Mouse (Mus musculus) testis, postnatal 14 days (tissue): ENCODE results near the gene Dohh.

Experiments
- DNase-seq: peaks from one replicate; pipeline ENCODE4 v3.0.0; 2021; ENCODE audit warnings: low spot score

Dohh gene

DNA sequence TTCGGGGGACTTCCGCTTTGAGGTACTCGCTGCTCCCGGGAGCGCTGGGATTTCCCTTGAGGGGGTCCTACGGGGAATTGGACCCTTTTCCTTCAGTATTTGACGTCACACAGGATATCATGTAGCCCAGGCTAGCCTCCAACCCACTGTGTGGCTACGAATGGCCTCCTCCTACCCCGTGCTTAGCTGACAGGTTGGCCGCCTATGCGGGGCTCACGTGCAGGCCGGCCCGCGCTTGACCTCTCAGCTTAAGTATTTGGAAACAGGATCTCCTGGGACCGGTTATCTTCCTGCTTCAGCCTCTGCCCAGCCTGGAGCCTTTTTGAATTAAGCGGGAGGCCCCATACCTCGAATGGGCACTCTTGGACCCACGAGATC, 366 bp downstream of the Dohh start:
- DNase-seq, result no peak

DNA sequence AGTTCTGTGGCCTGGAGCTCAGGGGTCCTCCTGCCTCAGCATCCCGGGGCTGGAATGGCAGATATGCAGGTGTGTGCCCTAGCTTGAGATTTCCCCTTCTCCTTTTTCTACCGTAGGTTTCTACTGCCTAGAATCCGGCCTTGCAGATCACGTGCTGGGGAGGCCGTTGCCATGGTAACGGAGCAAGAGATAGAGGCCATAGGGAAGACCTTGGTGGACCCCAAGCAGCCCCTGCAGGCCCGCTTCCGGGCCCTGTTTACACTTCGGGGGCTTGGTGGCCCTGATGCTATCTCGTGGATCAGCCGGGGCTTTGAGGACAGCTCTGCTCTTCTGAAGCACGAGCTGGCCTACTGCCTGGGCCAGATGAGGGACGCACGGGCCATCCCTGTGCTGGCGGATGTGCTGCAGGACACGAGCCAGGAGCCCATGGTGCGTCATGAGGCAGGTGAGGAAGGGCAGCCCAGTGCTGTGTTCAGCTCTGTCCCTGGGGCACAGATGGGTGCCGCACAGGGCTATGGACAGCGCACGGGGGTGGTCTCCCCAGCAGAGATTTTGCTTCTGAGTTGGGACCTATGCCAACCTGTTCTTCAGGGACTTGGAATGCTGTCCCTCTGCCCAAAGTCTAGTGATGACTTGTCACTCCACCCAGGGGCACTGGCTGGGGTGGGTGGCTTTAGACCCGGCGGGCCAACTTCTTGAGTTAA, 1.5 kb downstream of the Dohh start:
- DNase-seq, result no peak

GRCm38 (mm10) chr10:81387716-81388115, 3.5 kb downstream of the Dohh start:
- DNase-seq, result no peak

DNA sequence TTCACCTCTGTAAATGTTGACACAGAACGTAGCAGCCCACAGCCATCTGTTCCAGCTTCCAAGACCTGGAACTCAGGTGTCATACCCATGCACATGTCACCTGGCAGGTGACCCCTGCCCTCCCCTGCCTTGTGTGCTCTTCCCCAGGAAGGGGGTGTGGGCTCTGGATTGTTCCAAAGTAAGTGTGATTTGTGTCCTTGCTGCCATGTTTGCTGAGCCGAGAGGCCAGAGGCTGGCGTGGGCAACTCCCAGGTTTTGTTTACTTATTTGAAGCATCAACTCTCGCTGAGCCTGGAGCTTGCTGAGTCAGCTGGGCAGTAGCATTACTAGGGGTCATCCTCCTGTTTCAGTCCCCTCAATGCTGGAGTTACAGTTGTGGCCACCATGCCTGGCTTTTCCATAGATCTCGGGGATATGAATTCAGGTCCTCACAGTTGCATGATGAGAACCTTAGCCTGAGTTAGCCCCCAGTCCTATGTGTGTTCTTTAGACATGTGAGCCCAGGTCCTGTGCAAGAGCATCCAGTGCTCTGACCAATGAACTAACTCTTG, 4.4 kb downstream of the Dohh start, which contains the start of gene Gm48552:
TSS of gene Gm48552 (plus strand) at position 501 of the 551 bp plus-strand sequence.
- no peak for DNase-seq

- peak; percentile 80 for DNase-seq
Observed at GRCm38 (mm10) chr10:81389373-81389772, 5.1 kb downstream of the Dohh start.

- DNase-seq, result no peak
Observed at GRCm38 (mm10) chr10:81389801-81390677, 5.8 kb downstream of the Dohh start.

GRCm38 (mm10) chr10:81390678-81390965, 6.4 kb downstream of the Dohh start:
- no peak for DNase-seq

GRCm38 (mm10) chr10:81392270-81392669, 8.0 kb downstream of the Dohh start:
- no peak for DNase-seq

DNA sequence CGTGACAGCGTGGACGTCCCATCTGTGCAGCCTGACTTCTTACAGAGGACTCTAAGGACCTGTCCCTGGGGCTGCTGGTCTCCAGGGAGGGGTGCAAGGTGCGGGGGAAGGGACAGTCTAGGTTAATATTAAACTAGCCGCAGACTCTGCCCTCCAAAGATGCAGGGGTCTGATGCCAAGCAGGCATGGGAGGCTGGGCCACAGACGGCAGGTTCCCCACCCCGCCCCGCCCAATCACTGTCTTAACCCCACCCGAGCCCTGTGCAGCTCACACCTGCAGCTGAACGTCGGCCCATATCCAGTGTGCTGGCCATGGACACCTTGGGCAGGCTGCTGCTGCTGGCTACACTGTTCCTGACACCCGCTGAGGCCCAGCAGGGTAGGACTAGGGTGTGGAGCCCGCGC, 8.6 kb downstream of the Dohh start, which contains the start of gene Smim24:
TSS of gene Smim24 (plus strand) at position 271 of the 405 bp plus-strand sequence.
- no peak for DNase-seq

DNA sequence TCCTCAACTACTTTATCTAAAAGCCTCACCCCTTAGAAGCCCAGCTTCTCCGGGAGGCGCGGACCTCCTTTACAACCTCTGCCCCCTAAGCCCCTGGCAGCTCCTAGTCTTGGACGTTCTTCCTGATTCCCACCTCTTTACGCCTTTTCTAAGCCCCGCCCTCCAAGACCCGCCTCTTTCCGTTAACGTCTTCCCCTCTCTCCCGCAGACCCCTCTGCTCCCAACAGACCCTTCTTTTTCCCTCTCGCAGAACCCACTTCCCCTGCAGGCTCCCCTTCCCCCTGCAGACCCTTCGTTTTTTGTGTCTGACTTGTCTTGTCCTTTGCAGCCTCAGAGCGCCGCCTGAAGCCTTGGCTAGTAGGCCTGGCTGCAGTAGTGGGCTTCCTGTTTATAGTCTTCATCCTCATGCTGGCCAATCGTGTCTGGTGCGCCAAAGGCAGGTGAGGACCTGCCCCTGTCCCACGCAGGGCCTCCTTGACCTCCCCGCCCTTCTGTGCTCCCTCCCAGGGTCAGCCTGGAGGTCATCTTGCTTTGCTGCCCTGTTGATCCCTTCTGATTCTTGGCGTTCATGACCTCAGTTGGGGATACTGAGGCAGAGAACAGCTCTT, 9.3 kb downstream of the Dohh start:
- no peak for DNase-seq

GRCm38 (mm10) chr10:81395127-81395526, 10.9 kb downstream of the Dohh start:
- DNase-seq, result no peak

GRCm38 (mm10) chr10:81395865-81396264, 11.6 kb downstream of the Dohh start:
- no peak for DNase-seq

DNA sequence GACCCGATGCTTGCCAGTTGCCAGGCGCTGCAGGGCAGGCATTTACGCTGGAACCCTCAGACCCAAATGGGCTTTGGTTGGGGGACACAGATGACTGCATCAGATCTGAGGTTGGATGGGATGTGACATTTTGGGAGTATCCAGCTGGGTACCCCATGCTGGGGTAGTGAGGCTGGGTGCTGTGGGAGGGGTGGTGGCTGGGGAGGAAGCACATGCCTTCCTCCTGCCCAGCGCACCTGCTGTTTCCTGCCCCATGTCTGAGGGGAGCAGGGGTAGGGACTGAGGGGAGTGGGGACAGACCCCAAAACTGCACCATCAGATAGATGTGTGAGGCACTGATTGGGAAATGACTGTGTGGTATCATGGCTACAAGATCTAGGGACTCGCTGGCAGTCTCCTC, 12.5 kb downstream of the Dohh start:
- DNase-seq, result no peak

DNA sequence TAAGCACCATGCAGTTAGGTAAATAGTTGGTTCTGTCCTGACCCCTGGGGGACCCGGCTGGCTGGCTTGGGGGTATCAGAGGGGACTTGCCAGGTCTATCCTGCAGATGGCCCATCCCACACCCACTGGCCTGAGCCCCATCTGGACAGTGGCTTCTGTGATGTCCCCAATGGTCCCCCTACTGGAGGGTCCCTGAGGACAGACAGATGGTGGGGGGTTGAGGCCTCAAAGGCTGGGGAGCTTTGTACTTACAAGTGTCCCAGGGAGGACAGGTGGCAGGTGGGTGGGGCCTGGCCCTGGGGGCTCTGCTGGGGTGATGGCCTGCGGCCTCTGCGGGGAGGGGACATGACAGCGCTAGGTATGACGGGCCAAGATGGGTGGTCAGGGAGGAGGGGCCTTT, 15.1 kb downstream of the Dohh start:
- no peak for DNase-seq

DNA sequence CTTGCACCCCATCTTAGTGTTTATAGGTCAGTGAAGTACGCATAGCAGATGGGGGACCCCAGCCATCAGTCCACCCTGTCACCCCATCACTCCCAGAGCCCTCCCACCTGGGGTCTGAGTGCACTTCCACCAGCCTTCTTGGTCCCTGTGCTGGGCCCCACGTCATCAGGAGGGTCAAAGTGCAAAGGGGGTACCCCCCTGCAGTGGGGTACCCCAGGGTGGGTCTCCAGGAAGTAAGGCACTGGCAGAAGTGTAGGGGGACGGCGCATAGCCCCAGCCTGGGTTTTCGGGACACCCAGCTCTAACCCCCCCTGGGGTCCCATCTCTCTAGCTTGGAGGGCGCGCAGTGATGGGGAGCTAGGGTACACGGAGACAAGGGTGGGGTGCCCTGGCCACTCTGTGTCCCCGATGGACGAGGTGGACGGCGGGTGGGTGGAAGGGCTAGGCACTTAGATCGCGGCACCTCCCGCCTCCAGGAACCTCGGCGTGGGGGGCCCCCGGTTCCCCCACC, 15.6 kb downstream of the Dohh start:
- DNase-seq, result no peak

DNA sequence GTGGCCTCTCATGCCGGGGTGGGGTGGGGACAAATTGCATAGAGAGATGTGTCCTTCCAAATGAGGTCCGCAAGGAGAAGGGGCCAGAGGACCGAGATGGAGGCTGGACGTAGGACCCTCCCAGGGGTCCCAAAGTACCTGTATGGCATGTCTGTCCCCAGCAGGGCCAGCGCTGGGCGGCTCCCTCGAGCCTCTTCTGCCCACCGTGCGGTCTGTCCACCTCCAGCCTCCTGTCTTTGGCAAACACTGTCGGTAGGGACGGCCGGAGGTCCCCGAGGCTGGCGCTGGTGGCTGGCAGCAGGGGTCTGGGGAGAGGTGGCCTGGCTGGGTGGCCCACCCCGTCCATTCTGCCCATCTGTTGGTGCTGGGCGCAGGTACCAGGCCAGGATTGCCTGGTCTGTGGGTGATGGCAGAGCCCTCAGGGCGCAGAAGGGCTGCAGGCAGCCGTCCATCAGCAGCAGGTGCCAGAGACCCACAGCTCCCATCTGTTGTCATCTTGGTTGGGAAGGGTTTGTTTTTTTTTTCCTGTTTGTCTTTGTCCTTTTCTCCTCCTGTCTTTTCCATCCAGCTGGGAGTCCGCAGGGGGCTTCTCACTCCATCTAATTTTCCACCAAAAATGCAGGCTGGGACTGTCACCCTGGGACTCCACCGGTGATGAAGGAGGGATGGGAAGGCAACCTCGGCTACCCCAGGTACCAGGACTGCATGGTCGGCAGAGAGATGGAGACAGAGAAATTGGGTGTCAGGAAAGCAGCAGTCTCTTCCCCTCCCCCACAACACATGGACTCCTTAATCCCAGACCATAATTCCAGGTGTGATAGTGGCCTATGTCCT, 16.4 kb downstream of the Dohh start:
- DNase-seq, result no peak

- no peak for DNase-seq
Observed at GRCm38 (mm10) chr10:81401205-81401520, 16.9 kb downstream of the Dohh start.

DNA sequence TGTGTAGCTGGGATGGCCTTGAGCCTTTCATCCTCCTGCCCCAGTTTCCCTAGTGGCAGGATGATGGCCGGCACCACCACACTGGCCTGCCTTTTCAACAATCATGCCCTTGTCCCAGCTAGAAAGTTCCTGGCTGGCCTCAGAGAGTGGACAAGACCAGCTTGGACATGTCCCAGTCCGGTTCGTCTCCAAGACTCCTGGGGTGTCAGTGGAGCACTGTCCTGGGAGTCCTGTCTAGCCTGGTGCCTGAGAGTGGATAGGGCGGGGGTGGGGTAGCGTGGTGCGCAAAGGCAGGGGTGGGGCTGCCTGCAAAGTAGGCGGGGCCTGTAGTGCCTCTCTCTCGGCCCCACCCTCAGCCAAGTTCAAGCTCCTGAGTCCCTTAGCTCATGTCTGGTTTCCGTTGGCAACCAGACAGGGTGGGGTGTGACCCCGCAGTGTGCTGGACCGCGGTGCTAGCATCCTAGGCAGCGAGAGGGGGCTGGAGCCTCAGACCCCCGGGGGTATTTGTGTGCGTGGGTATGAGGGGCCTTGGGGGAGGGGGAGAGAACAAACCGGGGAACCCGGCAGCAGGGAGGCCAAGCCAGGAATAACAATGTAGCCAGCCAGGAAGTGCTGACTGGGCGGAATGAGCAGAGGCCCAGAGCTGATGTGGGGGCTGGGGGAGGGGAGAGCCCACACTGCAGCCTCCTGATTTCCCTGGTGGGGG, 17.4 kb downstream of the Dohh start:
- peak; percentile 88 for DNase-seq

DNA sequence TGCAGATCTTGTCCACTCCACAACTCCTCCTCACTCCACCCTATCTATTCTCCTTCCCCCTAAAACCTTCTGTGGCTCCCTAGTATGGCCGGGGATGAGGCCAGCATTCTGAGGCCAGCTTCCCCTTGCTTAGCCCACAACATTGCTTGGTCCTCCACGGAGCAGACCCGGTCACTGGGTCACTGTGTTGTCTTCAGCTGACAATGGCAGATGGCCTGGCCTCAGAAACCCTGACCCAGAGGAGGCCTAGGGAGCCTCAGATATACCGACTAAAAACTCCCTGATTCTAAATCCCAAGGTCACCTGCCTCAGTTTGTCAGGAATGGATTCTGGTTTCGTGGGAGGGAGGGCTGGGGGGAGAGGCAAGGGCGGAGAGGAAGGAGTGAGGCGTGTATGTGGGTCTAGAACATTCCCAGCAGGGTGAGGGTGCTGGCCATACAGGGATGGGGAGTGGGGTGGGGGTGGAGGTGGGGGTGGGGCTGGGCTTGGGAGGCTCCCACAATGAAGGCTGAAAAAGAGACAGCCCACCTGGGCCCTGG, 18.1 kb downstream of the Dohh start:
- DNase-seq, result no peak

DNA sequence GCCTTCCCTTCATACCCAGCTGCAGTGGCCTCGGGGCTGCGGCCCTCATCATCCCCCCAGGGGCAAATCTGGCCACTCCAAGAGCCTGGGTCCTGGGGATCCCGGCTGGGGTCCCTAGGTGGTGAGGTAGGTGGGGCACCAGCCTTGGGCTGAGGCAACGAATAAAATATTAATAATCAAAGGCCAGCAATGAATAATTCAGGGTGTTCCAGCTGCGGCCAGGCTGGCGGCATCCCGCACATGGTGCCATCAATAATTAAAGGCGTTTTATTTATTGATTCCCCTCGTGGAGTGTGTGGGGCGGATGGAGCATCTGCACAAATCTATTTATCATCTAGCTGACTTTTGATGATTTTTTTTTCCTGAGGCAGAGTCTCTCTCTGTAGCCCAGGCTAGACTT, 19.3 kb downstream of the Dohh start:
- no peak for DNase-seq

DNA sequence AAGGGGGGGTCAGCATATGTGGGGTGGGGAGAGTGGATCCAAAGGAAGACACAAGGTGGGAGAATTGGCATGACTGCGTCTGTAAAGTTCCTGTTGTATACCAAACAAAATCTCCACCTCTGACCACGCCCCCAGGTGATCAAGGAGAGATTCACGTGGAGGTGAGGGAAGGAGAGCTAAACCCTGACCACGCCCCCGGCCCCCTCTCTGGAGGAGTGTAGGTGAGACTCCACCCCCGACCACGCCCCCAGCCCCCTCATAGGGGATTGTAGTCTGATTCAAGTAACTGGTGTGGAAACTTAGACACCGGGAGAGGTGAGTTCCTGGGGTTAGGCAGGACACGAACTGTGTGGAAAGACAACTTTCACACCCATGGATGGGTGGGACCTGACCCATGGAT, 19.9 kb downstream of the Dohh start:
- peak; percentile 75 for DNase-seq
